Mouse (Mus musculus): ENCODE data around the gene Casp9. TPM values are rescaled to one million over a fixed set of nuclear protein-coding genes. Genes with fewer than 3 reads are reported as not detected.

Casp9 gene
- polyA plus RNA-seq, 1 experiment: 15.2 TPM

DNA sequence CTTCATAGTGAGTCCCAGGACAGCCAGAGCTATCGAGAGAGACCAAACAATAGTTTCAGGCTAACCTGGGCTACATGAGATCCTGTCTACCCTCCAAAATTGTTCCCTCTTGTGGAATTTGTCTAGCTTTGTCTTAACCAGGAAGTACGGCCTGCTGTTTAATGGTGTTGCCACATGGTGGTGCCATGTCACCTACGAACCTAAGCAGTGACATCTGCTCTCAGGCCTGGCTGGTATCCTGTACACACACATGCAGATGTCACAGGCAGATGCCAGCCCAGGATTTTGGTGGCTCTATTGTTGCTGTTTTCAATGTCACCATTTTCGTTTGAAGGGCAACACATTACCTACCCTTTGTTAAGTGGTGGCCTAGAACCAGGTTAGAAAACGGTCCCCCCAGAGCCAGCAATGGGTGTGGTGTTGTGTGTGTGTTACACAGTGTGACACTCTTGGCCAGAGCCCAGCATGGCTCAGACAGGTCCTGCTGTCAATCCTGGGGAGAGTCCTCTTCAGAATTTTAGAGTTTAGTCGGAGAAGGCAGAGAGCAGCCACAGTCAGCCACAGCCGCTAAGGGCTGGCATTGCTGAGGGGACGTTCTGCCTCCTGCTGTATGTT, 16.5 kb downstream of the Casp9 start:
- Histone ChIP-seq H3ac (ENCODE audit: control insufficient read depth, insufficient read length) (no peak overlapping the region), H3K27me3 (ENCODE audit: control insufficient read depth, insufficient read depth, insufficient read length) (no peaks in the 10 kb centered on the region), H3K4me2 (ENCODE audit: low read depth) (no peak overlapping the region), H3K4me3 (no peak overlapping the region), H3K36me3 (ENCODE audit: control insufficient read depth, insufficient read depth) (peaks cover 11% of the 10 kb centered on the region), H3K79me2 (ENCODE audit: control insufficient read depth, insufficient read depth) (no peaks in the 10 kb centered on the region)
- TF ChIP-seq MAX (IDR thresholded peaks at IDR 0.05; ENCODE audit: low read depth) (no peak), USF1 (IDR thresholded peaks at IDR 0.05; ENCODE audit: low read depth) (no peak), POLR2A (IDR thresholded peaks at IDR 0.05; ENCODE audit: insufficient read length, low read depth) (no peak), E2F4 (IDR thresholded peaks at IDR 0.05; ENCODE audit: insufficient read depth) (no peak), POLR2AphosphoS2 (IDR thresholded peaks at IDR 0.05; ENCODE audit: insufficient read length, low read depth) (no peak), TCF3 (IDR thresholded peaks at IDR 0.05; ENCODE audit: insufficient read length, low read depth) (no peak), CEBPB (IDR thresholded peaks at IDR 0.05; ENCODE audit: insufficient read depth, poor library complexity, severe bottlenecking) (no peak), REST (IDR thresholded peaks at IDR 0.05; ENCODE audit: insufficient read depth, insufficient read length) (no peak), MYOG (IDR thresholded peaks at IDR 0.05; ENCODE audit: control insufficient read depth in 1 of 3, insufficient read depth in 1 of 3, insufficient read length in 2 of 3, low read depth in 2 of 3) (no peak), TCF12 (IDR thresholded peaks at IDR 0.05; ENCODE audit: insufficient read depth, poor library complexity, severe bottlenecking) (no peak), SRF (IDR thresholded peaks at IDR 0.05; ENCODE audit: control insufficient read depth, insufficient read length, low read depth) (no peak), MYOD1 (IDR thresholded peaks at IDR 0.05; ENCODE audit: control insufficient read depth in 1 of 3, insufficient read length in 2 of 3, low read depth in 2 of 3) (no peak)

DNA sequence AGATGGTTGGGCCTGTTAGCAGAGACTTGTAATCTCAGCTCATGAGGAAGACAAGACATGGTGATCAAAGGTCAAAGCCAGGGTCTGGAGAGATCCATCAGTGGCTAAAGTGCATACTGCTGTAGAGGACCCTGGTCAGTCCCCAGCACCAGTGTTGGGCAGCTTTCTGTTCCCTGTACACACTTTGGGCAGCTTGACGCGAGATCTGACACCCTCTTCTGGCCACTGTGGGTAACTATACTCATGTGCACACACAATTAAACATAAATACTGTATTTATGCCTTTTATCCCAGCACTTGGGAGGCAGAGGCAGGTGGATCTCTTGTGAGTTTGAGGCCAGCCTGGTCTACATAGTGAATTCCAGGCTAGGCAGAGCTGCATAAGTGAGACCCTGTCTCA, 17.6 kb downstream of the Casp9 start:
- Histone ChIP-seq H3K4me3 (no peak overlapping the region), H3ac (ENCODE audit: control insufficient read depth, insufficient read length) (no peak overlapping the region), H3K79me2 (ENCODE audit: control insufficient read depth, insufficient read depth) (no peaks in the 10 kb centered on the region), H3K36me3 (ENCODE audit: control insufficient read depth, insufficient read depth) (peaks cover 11% of the 10 kb centered on the region), H3K4me2 (ENCODE audit: low read depth) (no peak overlapping the region), H3K27me3 (ENCODE audit: control insufficient read depth, insufficient read depth, insufficient read length) (no peaks in the 10 kb centered on the region)
- TF ChIP-seq TCF12 (IDR thresholded peaks at IDR 0.05; ENCODE audit: insufficient read depth, poor library complexity, severe bottlenecking): no peak
- no peak for TF ChIP-seq POLR2AphosphoS2 (IDR thresholded peaks at IDR 0.05; ENCODE audit: insufficient read length, low read depth)
- no peak for TF ChIP-seq MAX (IDR thresholded peaks at IDR 0.05; ENCODE audit: low read depth)
- TF ChIP-seq TCF3 (IDR thresholded peaks at IDR 0.05; ENCODE audit: insufficient read length, low read depth): no peak
- TF ChIP-seq REST (IDR thresholded peaks at IDR 0.05; ENCODE audit: insufficient read depth, insufficient read length): no peak
- no peak for TF ChIP-seq CEBPB (IDR thresholded peaks at IDR 0.05; ENCODE audit: insufficient read depth, poor library complexity, severe bottlenecking)

DNA sequence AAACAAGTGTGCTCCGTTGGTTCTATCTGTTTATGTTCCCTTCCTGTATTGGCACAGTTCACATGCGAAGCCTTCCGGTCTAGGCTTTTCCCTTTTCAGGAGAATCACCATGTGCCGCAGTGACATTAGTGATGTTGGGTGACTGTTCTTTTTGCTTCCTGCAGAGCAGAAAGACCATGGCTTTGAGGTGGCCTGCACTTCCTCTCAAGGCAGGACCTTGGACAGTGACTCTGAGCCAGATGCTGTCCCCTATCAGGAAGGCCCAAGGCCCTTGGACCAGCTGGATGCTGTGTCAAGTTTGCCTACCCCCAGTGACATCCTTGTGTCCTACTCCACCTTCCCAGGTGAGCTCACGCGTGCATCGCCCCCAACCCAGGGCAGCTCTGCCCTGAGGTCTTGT, 18.0 kb downstream of the Casp9 start:
- TF ChIP-seq MAX (IDR thresholded peaks at IDR 0.05; ENCODE audit: low read depth) (no peak), USF1 (IDR thresholded peaks at IDR 0.05; ENCODE audit: low read depth) (no peak), REST (IDR thresholded peaks at IDR 0.05; ENCODE audit: insufficient read depth, insufficient read length) (peak; percentile 66)
- no peak overlapping the region for H3K4me2 ChIP-seq (ENCODE audit: low read depth)
- H3K79me2 ChIP-seq (ENCODE audit: control insufficient read depth, insufficient read depth): no peaks in the 10 kb centered on the region
- H3K4me3 ChIP-seq: no peak overlapping the region
- H3K36me3 ChIP-seq (ENCODE audit: control insufficient read depth, insufficient read depth): peaks cover 11% of the 10 kb centered on the region
- no peak overlapping the region for H3ac ChIP-seq (ENCODE audit: control insufficient read depth, insufficient read length)
- H3K27me3 ChIP-seq (ENCODE audit: control insufficient read depth, insufficient read depth, insufficient read length): no peaks in the 10 kb centered on the region

DNA sequence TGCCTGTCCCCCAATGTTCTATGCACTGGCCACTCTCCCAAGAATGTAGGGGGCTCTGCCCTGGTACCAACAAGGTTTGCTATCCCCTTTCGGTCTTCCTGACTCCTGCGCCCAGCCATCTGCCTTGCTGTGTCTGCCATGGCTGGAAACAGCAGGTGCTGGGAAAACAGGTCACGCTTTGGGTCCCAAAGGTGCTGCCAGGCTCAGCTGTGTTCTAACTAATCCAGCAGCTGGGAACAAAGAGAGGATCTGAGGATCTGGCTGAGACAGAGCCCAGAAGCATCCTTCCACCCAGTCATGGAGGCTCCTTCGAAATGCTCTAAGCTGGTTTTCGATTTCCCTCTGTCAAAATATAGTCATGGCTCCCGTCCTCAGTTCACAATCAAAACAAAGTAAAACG, 22.9 kb downstream of the Casp9 start:
- peaks cover 1% of the 10 kb centered on the region for H3K36me3 ChIP-seq (ENCODE audit: control insufficient read depth, insufficient read depth)
- H3K79me2 ChIP-seq (ENCODE audit: control insufficient read depth, insufficient read depth): no peaks in the 10 kb centered on the region
- no peak overlapping the region for H3K4me2 ChIP-seq (ENCODE audit: low read depth)
- no peak for TF ChIP-seq MYOD1 (IDR thresholded peaks at IDR 0.05; ENCODE audit: control insufficient read depth in 1 of 3, insufficient read length in 2 of 3, low read depth in 2 of 3)
- no peak for TF ChIP-seq TCF12 (IDR thresholded peaks at IDR 0.05; ENCODE audit: insufficient read depth, poor library complexity, severe bottlenecking)
- TF ChIP-seq MYOG (IDR thresholded peaks at IDR 0.05; ENCODE audit: control insufficient read depth in 1 of 3, insufficient read depth in 1 of 3, insufficient read length in 2 of 3, low read depth in 2 of 3): no peak
- no peak for TF ChIP-seq MAX (IDR thresholded peaks at IDR 0.05; ENCODE audit: low read depth)
- no peak for TF ChIP-seq SRF (IDR thresholded peaks at IDR 0.05; ENCODE audit: control insufficient read depth, insufficient read length, low read depth)
- no peak overlapping the region for H3K4me3 ChIP-seq
- H3K27me3 ChIP-seq (ENCODE audit: control insufficient read depth, insufficient read depth, insufficient read length): no peaks in the 10 kb centered on the region
- no peak overlapping the region for H3ac ChIP-seq (ENCODE audit: control insufficient read depth, insufficient read length)

DNA sequence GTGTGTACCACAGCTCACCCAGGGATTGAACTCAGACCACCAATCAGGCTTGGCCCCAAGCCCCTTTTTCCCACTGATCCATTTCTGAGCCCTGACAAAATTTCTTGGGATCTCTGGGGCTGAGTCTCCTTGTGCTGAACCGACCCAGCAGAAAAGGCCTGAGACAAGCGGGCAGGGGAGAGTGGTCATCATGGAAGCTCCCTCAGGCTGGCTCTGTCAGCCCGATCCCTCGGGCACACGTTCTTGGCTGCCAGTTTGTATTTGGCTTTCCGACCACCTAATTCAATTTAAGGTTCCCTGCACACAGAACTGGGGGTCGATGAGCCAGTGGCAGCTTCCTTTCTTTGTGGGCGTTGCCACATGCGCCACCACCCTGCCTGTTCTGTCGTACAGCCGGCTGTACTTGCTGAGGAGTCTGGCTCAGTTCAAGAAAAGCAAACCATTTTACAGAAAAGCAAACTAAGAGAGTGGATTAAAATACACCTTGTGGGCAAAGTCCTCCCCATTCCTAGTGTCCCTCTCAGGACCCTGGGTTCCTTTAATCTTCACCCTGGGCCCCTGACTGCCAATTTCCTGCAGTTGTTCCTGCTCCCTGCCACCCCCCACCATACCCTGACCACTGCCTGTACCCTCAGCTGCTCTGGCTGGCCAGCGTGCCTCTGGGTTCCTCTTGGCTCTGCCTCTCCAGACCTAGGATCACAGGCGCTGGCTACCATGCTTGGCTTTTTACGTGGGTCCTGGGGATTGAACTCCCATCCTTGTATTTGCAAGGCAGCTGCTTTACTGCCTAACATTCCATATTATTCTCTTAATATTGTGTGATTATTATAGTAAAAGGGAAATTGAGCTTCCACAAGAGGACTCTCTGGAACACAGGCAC, 23.6 kb downstream of the Casp9 start:
- Histone ChIP-seq H3K36me3 (ENCODE audit: control insufficient read depth, insufficient read depth) (no peaks in the 10 kb centered on the region), H3K4me2 (ENCODE audit: low read depth) (no peak overlapping the region), H3K79me2 (ENCODE audit: control insufficient read depth, insufficient read depth) (no peaks in the 10 kb centered on the region), H3K27me3 (ENCODE audit: control insufficient read depth, insufficient read depth, insufficient read length) (no peaks in the 10 kb centered on the region), H3ac (ENCODE audit: control insufficient read depth, insufficient read length) (no peak overlapping the region), H3K4me3 (no peak overlapping the region)
- TF ChIP-seq SRF (IDR thresholded peaks at IDR 0.05; ENCODE audit: control insufficient read depth, insufficient read length, low read depth) (no peak), USF1 (IDR thresholded peaks at IDR 0.05; ENCODE audit: low read depth) (no peak), MAX (IDR thresholded peaks at IDR 0.05; ENCODE audit: low read depth) (no peak), POLR2AphosphoS2 (IDR thresholded peaks at IDR 0.05; ENCODE audit: insufficient read length, low read depth) (no peak), MYOD1 (IDR thresholded peaks at IDR 0.05; ENCODE audit: control insufficient read depth in 1 of 3, insufficient read length in 2 of 3, low read depth in 2 of 3) (no peak), REST (IDR thresholded peaks at IDR 0.05; ENCODE audit: insufficient read depth, insufficient read length) (no peak), TCF3 (IDR thresholded peaks at IDR 0.05; ENCODE audit: insufficient read length, low read depth) (no peak), TCF12 (IDR thresholded peaks at IDR 0.05; ENCODE audit: insufficient read depth, poor library complexity, severe bottlenecking) (no peak), CEBPB (IDR thresholded peaks at IDR 0.05; ENCODE audit: insufficient read depth, poor library complexity, severe bottlenecking) (no peak), POLR2A (IDR thresholded peaks at IDR 0.05; ENCODE audit: insufficient read length, low read depth) (no peak), MYOG (IDR thresholded peaks at IDR 0.05; ENCODE audit: control insufficient read depth in 1 of 3, insufficient read depth in 1 of 3, insufficient read length in 2 of 3, low read depth in 2 of 3) (no peak), E2F4 (IDR thresholded peaks at IDR 0.05; ENCODE audit: insufficient read depth) (no peak)
